Mouse (Mus musculus) layer of hippocampus, adult 9-11 months (tissue): ENCODE results near the gene Sdhb.

Experiments used
- DNase-seq: peaks from one replicate; pipeline ENCODE4 v3.0.0; 2022

Gene Sdhb

DNA sequence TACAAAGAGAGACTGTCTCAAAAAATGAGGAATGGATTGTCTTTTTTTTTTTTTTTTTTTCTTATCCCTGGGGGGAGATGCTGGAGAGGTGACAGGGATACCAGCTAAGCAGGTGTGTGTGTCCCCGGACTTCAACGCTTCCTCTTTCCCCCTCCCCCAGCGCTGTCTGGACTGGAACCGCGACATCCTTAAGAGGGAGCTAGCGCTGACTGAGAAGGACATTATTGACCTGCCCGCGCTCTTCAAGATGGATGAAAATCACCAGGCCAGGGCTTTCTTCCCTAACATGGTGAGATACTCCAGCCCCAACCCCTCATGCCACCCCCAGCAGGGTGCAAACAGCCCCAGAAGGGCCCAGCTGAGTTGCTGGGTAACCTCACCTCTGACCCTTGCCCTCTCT, 12.0 kb upstream of the Sdhb start:
- DNase-seq: no peak

DNA sequence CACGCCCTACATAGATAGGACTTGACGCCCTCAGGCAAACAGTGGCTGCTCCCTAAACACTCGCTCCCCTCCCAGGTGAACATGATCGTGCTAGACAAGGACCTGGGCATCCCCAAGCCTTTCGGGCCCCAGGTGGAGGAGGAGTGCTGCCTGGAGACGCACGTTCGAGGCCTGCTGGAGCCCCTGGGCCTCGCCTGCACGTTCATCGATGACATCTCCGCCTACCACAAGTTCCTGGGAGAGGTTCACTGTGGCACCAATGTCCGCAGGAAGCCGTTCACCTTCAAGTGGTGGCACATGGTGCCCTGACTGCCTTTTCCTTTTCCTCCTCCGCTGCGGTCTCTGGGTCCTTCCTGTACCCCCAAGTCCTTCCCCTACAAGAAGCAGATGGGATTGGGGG, 11.4 kb upstream of the Sdhb start:
- DNase-seq: no peak

DNA sequence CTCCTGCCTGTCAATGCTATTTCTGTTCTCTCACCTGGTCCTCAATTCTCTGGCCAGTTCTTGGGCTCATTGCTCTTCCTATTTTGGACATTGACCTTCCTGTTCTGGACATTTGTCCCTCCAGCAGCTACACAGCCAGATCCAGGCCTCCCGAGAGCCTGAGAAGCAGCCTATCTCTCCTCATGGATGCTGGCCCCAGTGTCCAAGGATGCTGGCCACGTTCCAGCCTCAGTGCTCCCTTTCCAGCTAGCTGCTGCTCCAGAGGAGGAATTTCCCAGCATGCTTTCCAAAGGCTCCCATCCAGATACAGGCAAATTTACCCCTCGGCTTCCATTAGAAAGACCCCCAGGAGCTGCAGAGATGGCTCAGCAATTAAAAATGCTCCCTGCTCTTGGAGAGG, 10.4 kb upstream of the Sdhb start:
- no peak for DNase-seq

DNA sequence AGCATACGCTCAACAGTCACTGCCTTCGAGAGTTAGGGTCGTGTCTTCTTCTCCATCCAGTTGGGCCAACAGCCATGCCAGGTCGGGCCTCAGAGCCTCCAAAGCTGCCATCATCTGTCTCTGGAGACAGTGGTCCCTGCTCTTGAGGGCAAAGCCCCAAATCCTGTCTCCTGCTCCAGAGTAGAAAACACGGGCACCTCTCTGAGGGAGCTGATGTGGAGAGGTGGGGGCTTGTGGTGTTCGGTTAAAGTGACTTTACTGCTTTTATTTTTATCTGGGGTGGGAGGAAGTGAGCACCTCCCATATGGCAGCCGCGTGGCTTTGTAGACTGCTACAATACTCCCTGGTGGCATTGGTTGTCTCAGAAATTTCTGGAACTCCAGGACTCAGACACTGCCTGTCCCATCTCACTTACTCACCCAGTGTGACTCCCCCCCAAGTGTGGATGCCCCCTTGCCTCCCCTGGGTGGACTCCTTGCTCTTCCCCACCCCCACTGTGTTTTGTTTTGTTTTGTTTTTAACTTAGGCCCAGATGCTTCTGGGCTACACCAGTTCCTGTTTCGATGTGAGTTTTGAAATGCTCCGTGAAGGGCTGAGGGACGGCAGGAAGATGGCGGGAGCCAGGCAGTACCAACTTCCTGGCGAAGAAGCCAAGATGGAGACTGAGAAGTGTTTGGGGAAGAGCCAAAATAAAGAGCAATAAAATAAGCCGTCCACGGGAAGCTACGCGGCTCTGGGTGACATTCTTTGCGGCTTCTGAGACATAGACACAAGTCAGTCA, 9.0 kb upstream of the Sdhb start:
- no peak for DNase-seq

DNA sequence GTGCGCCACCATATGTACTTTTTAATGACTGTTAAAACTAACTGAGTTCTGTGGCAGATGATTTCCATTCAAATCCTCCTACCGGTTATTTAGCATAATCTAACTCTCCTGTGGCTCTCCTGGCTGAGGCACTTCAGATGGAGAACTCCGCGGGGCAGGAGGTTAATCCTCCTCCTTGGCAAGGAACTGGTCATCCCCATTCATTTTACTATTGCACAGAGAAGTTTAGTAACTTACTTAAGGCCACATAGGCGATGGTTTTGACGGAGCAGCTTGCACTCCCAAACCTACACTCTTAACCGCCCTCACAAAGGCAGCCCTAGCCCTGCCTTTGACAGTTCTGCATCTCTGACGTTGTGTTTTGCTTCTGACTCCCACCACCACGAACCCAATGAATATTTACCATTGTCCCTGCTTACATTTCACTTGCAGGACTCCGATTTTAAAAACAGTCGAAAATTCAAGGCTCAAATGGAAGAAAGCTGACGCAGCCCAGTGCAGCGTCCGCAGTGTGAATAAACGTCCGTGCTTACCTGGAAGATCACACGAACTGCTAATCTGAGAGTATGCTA, 3.8 kb upstream of the Sdhb start:
- no peak for DNase-seq

DNA sequence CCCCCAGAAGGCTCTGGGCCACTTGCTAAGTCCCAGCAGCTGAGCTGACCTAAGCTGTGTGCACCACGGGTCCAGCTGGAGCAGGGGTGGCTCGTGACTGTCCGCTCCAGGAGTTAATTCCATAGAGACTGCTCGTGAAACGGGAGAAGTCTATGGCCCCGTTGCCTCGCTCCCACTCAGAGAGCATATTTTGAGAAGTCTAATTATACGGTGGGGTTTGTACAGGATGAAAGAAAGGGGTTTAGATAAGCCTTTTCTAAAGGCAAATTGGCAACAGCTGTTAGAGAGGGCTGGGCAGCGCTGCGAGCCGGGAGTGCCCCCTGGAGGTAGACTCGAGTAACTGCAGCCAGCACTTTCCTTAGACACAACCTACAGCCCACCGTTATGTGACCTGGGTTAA, 3.3 kb upstream of the Sdhb start:
- DNase-seq: no peak

DNA sequence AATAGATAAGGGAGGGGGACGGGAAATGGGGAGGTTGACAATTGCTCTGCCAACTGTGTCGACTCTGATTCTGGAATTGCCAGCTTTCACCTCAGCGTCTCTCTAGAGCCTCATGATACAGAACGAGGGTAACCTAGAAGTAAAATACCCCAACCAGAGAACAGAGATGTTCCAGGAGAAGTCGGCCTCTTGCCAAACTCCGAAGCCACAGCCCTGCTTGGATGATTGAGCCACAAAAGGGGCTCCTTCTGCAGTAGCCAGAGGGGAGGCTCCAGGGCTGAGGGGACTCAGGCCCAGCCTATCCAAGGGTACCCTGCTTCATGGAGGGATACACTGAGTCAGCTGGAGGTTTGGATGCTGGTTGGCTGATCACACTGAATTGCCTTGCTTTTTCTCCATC, 2.7 kb upstream of the Sdhb start:
- DNase-seq: no peak

DNA sequence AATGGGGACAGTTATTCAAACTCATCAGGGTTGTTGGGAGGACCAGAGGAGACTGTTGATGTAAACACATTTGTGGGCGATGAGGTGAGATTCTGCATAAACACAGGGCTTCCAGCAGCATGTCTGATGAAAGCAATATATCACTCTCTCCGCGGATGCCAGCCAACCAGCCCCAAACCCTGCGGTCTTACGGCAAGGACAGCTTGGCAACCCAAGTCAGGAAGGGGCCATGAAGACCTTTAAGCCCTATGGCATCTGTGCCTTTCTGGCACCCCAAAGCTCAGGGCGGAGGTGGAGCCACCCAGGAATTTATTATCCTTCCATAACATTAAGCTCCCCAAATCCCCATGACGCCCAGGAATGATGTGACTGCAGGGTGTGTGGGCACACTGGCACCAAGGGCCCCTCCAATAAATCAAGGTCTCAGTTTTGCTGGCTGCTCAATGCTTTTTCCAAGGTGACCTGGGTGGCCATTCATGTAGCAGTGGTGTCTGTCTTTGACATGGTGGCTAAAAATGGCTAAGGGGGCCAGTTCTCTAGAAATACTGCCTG, 1.8 kb upstream of the Sdhb start:
- no peak for DNase-seq

DNA sequence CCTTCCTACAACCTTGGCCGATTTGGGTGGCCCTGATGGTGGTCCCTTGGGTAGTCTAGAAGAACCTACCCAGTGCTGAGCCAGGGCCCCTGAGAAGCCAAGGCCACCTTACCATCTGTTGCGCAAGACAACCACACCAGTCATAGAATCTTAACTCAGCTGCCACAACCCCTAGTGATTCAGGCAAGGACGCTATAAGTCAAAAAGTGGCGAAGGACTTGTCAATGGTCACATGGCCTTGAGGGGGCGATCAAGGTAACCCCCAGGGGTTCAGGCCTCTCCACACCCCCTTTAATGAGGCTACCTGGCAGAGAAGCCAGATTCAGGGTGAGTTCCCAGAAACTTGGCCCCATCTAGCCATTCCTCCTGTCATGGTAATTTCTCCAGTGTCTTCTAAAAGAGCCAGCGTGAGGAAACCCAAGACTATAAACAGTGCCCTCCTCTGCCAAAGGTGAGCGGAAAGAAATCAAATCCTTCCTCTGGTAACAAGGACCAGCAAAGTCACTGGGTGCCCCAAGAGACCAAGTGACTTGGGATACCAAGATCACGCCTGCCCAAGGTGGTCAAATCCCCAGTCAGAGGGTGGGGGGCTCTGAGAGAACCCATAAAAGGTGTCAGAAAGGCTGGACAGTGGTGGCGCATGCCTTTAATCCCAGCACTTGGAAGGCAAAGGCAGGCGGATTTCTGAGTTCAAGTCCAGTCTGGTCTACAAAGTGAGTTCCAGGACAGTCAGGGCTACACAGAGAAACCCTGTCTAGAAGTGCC, 1.1 kb upstream of the Sdhb start:
- no peak for DNase-seq

DNA sequence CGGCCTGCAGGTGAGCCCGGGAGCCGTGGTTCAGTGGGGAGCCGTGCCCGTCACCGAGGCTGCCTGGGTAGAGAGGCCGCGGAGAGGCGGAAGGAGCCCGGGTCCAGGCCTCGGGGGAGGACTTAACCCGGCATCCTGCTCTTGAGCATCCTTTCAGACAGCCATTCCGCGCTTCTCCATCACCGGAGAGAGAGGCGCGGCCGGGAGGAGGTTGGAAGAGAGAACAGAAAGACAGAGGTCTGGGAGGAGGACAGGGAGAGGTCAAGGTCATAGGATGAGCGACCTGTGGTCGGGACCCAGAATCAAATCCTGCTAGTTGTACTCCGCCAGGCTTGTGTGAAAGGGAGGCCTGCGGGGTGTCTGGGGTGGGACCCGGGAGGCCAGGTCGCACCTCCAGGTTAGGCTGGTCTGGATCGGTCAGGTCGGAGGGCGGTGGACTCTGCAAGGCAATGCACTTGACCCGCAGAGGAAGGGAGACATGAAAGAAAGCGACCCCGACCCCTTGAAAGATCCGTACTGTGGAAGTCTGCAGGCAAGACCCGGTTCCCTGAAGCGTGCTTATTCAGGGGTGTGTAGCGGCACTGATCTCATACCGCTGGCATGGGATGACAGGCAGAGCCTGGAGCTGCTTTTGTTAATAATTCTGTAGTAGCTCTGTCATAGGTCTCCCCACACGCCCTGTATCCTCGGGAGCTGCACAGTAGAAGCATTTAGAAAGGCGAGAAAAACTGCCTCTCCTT, 634 bp downstream of the Sdhb start:
- DNase-seq: no peak

DNA sequence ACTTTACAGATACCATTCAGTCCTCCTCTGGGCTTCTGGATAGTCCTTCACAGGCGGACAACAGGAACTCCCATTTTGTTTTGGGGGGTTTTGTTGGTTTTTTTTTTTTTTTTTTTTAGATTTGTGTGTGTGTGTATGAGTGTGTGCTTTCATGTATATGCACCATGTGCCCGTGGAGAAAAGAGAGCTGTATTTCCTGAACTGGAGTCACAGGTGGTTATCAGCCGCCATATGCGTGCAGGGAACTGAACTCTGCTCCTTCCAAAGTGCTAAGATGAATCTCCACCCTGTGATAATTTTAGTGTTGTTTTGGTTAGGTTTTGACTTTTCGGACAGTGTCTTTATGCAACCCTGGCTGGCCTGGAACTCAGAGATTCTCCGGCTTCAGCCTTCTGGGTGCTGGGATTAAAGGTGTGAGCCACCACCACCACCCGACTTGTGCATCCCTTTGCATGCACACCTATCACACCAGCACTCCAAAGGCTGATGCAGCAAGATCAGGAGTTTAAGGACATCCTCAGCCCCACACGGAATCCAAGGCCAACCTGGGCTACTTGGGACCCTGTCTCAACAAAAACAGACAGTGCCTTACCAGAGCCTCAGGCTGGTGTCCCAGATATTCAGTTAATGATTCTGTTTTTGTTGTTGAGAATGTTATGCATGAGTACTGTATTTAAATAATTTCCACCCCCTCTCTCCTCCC, 1.4 kb downstream of the Sdhb start:
- DNase-seq: no peak

DNA sequence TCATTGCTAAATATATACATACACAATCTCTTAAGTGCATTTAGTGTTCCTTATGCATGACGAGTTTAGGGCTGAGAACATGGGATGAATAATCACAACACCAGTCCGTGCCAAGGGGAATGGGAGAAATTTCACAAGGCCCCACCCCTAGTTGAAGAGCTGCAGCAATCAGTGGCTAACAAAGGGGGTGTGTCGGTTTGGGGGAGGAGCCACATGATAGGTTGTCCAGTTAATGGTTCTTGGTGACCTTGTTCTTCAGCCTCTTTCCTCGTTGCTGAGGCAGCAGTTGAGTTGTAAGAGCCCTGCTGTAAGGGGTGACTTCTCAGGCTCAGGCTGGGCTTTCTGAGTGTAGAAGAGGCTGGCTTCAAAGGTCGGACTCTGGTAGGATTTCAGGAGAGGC, 1.9 kb downstream of the Sdhb start:
- no peak for DNase-seq

DNA sequence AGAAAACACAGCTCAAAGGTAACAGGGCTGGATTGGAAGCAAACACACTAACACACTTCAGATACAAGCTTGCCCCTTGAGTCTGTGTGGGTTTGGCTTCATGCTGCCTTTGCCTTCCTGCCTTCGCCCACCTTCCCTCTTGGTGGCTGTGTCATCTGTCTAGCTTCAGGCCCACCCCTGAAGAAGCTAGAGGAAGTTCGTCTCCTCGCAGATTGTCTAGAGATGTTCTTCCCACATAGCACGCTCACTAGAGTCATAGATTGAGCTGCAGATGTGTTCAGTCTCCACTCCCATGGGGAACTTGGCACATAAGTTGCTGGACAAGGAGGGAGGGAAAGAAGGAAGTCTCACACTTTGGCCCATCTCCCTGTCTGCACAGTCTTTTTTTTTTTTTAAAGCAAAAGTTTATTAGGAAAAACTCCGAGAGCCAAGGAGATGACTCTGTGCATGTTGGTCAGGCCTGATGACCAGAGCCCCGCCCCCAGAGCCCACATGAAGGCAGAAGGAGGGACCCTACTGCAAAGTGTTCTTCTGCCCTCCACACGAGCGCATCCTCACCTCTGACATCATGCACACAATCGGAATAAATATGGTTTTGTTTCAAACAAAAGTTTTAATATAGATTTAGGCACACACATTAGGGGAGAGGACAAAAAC, 3.1 kb downstream of the Sdhb start:
- peak; percentile 72 for DNase-seq

DNA sequence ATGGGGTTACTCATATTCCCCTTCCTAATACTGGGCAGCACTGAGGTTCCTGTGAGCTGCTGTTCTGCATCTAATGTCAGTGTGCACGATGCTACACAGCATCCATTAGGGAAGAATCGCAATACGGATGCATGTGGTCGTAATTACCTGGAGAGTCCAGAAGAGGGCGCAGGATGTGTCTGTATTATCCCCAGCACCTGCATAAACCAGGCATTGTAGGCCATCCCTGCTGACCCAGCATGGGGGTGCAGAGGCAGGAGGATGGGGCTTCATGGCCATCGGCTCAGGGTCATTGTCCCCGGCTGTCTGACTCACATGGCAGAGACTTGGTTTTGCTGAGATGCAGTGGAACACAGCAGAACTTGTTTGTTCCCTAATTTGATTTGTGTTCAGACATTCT, 3.6 kb downstream of the Sdhb start:
- peak; percentile 82 for DNase-seq

DNA sequence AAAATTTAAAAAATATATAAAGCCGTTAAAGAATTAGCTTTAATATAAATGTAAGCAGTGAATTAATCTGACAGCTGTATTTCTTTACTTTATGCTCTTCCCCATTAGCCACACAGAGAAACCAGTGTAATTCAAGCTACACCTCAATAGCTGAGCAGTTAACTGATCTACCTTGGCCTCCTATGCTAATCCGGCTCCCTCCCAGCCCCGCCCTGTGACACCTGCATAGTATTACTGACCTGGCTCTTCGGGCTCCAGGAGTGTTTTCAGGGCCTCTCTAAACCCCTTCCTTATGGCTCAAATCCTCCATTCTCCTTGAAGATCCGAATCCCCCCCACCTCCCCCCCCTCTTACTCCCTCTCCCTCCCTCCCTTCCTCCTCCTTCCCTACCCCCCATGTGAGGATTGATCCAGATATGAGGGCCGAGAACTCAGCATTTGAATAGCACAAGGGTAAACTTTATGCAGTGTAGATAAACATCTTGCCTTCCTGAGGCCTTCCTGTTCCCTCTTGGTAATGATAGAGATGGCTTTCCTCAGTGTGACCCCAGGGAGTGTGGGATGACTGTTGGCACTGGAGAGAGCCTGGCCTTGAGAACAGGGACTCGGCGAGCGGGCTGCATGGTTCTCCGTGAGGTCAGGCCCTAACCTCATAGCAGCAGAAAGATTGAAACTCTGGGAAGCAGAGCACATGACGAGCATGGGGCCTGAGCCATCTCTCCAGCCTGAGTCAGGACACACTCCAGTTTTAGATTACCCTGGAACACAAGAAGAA, 6.6 kb downstream of the Sdhb start:
- DNase-seq: no peak

DNA sequence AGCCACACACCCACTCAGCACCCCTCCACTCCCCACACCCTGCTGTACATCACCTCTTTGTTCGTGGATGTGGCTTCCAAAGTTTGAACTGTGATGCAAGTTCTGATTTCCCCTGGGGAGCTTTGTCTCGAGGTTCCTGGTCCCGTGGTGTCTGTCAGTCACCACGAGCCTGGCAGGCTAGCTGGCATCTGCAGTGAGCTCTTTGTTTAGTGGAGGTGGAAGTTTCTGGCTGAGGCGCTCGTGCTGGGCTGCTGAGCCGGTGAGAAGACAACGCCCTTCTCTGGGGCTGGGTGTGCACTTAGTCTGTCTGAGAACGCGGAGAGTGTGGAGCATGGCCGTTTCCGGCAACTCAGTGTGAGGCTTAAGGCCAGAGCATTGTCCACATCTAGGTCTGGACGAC, 10.7 kb downstream of the Sdhb start:
- peak; percentile 69 for DNase-seq

DNA sequence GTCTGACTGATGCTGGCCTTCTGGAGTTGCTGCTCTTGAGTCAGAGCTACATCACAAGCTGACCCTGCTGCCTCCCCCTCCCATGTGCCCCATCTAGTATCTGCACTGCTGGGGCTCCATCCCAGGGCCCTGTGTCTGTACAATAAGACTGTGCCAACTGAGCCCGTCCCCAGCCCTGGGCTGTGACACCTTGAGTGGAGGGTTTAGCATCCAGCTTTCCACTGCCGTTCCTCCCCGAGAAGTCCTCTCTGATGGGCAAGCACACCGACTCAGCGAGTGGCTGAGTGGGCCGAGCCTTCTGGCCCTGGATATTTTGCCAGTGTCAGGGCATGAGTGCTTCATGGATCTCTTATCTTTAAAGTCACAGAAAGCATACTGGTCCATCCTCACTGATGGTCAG, 13.4 kb downstream of the Sdhb start:
- DNase-seq: no peak

DNA sequence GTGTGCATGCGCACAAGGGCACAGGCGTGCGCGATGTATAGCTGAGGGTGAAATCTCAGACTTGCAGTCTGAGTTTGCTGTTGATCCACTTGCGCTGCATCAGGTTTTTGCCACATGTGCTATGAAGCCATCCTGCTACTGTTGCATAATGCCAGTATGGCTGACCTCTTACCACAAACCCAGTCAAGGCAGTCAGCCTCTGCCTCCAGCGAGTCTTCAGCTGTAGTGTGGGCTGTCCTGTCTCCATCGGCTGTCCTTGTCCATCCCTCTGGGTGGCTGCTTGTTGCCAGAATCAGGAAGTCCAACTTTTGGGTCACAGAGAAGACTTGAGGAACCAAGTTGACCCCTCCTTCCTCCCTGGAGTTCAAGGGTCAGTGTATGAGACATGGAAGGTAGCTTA, 14.4 kb downstream of the Sdhb start:
- peak; percentile 61 for DNase-seq

DNA sequence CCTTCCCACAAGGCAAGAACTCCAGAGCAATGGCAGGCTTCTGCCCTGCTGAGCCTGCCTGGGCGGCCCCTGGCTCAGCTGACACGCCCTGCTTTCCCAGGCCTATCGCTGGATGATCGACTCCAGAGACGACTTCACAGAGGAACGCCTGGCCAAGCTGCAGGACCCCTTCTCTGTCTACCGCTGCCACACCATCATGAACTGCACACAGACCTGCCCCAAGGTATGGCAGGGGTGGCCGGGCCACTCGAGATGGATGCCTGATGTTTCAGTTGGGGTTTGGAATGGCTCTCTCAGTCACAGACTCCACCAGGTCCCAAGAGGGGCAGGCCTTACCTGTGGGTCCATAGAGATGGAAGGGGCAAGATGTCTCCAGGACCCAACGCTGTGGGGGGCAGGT, 16.3 kb downstream of the Sdhb start:
- no peak for DNase-seq

DNA sequence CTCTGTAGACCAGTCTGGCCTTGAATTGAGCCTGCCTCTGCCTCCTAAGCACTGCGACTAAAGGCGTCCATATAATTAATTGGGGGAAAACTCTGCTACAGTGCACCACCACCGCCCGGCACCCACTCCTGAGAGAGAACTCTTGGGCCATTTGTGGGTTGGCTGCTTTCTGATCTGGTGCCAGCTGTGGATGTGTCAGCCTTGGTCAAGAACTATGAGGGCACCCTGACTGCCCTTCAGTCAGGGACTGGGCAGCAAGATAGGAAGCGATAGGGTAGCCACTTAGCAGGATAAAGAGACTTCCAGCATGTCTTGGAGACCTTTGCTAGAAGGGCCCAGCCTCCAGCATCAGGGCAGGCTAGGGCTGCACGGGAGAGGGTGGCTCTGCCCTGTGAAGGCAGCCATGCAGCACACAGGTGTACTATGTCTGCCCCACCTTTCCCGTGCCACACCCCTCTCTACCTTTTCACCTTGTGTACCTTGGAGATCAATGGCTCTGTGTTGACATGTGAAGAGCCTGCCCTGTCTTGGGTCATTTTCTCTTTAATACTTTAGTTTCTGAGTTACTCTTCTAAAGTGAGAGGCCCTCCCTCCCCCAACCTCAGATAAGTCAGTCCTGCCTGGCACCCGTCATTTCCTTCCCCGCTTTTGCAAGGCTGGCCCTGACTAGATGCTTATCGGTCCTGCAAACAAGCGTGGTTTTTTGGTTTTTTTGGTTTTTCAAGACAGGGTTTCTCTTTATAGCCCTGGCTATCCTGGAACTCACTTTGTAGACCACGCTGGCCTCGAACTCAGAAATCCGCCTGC, 17.1 kb downstream of the Sdhb start:
- no peak for DNase-seq
